Mouse (Mus musculus): Measurements from ENCODE around the gene 4931422A03Rik. TPM values are rescaled to one million over a fixed set of nuclear protein-coding genes. Genes with fewer than 3 reads are reported as not detected.

The 4931422A03Rik gene
- polyA plus RNA-seq, 1 experiment from 2014 or later, result 1.9 TPM

DNA sequence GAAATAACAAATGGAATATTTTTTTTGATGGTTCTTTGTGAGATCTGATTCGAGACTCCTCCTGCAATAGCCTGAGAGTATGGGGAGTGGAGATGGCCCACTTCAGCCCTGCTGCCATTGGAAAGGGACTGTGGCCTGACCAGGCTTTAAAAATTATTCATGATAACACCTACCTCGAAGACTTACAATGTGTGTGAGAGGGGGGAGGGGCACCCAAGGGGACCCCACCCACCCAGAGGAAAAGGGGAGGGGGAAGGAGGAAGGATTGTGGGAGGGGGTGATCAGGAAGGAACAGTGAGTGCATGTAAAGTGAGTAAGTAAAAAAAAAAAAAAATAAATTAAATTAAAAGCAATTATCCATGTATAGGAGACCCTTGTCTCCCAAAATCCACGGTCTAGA, 69.5 kb downstream of the 4931422A03Rik start:
- Histone ChIP-seq H3K4me1 (peaks cover 17% of the 10 kb centered on the region), H3K27me3 (ENCODE audit: insufficient read depth, poor library complexity, severe bottlenecking) (peaks cover 17% of the 10 kb centered on the region), H3K36me3 (no peaks in the 10 kb centered on the region), H3K4me3 (no peak overlapping the region), H3K27ac (no peak overlapping the region), H3K9me3 (no peaks in the 10 kb centered on the region)
- WGBS, result 64% methylated on average over 3 of the region's 3 CpGs
- DNase-seq (ENCODE audit: low spot score), result no peak

DNA sequence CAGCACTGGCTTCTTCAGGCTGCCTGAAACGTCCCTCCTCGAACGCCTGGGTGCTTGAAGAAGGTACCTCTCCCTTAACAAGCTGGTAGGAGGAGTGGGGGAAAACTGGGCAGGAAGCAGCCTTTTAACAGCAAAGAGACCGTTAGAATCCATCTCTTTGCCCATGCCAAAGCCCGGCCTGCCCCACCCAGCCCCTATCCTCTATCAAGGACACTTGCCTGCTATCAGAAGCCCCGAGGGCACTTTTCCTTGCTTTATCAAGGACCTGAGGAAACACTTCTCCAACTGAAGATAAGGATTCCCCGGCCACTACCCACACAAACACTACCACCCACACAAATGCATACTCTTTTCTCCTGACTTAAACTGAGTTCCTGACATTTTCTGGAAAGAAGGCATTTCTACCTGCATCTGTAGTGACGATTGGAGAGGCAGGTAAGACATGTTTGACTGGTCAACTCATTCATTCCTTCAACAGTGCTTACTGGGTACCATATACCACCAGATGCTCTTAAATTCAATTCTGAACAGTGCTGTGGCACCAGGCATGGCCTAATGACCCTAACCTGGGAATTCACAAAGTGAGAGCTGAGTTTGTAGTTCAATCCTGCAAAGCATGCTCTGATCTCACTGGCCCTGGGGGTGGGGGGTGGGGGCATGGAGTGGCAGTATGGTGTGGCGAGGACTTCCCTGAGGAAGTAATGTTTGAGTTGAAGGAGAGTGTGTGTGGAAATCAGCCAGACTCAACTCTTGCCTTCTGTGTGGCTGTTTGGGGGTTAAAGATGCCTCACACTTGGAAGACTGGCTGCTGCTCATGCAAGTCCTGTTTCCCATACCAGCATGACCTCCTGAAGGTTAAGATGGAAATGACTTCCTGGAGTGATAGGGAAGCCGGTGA, 70.3 kb downstream of the 4931422A03Rik start, which contains the start of gene Lmo2:
Gene Lmo2 (plus strand): TSS at position 338 of the 898 bp plus-strand sequence.
- DNase-seq (ENCODE audit: low spot score), result no peak
- Histone ChIP-seq H3K4me1 (peaks cover 17% of the 10 kb centered on the region), H3K9me3 (no peaks in the 10 kb centered on the region), H3K27ac (no peak within 1 kb of the TSS), H3K36me3 (no peaks in the 10 kb centered on the region), H3K27me3 (ENCODE audit: insufficient read depth, poor library complexity, severe bottlenecking) (peaks cover 21% of the 10 kb centered on the region), H3K4me3 (no peak within 1 kb of the TSS)
- WGBS, result 27% methylated on average over 10 of the region's 10 CpGs

DNA sequence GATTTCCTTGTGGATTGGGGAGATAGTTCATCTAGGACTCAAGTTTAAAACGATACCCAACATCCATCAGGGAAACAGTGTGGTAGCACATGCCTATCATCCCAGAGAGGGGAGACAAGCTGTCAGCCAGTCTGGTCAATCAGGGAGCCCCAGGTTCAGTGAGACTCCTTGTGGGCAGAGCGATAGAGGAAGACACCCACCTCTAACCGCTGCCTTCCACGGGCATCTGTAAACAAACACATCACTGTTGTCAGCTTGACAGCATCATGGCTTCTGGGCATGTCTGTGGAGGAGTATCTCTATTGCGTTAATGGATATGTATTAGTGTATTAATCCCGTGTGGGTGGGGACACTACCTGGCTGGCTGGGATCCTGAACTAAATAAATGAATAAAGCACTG, 71.3 kb downstream of the 4931422A03Rik start:
- no peak overlapping the region for H3K27ac ChIP-seq
- 73% methylated on average over 6 of the region's 6 CpGs for WGBS
- H3K27me3 ChIP-seq (ENCODE audit: insufficient read depth, poor library complexity, severe bottlenecking), result peaks cover 26% of the 10 kb centered on the region
- peak; percentile 79 for DNase-seq (ENCODE audit: low spot score)
- no peaks in the 10 kb centered on the region for H3K36me3 ChIP-seq
- H3K9me3 ChIP-seq, result no peaks in the 10 kb centered on the region
- no peak overlapping the region for H3K4me3 ChIP-seq
- peaks cover 17% of the 10 kb centered on the region for H3K4me1 ChIP-seq

DNA sequence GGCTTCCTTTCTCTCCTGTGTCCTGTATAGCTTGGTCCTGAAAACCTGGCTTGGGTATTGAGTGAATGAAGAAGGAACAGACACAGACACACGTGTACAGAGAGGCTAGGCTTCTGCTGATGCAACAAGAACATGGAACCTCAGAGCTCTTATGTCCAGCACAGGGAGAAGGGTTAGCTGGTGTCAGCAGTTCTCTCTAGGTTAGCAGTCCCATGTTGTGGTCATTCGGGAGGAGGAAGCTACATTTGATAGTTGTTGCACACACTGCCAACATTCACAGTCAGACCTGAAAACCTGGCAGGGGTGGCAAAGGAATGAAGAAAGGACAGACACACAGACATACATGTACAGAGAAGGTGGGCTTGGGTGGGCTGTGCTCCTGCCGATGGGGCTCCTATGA, 72.4 kb downstream of the 4931422A03Rik start:
- peaks cover 26% of the 10 kb centered on the region for H3K27me3 ChIP-seq (ENCODE audit: insufficient read depth, poor library complexity, severe bottlenecking)
- H3K36me3 ChIP-seq, result no peaks in the 10 kb centered on the region
- H3K4me1 ChIP-seq, result peaks cover 17% of the 10 kb centered on the region
- DNase-seq (ENCODE audit: low spot score), result no peak
- no peak overlapping the region for H3K4me3 ChIP-seq
- 65% methylated on average over 3 of the region's 3 CpGs for WGBS
- no peaks in the 10 kb centered on the region for H3K9me3 ChIP-seq
- H3K27ac ChIP-seq, result no peak overlapping the region

DNA sequence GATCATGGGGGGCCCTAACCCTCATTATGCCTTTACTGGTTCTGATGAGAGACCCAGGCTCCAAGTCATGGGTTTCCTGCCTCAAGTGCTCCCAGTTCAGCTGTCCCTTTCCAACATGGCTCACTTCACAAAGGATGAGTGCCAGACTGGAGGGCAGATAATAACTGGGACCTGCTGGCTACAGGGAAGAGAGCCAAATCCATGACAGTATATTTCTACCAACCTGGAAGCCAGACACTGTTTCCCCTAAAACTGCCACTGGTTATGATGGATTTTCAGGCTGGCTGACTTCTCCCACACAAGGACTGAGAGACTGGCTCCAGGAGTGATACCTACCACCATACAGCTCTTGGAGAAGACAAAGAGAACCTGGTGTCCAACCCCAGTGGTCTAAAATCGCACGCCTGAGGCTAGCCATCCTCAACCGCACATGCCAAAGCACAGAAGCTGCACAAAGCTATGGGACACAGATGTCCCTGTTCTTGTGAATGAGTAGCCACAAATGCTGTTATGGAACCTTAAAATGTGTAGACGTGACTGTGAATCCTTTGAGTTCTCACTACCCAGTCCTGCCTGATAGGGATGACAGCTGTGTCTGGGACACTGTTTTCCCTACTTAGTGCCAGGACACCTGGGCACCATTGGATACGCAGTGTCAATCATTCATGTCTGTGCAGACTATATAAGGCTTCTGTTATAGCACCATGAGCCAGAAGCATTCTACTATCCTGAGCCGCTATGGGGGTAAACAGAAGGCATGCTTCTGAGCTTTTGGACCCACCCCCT, 74.9 kb downstream of the 4931422A03Rik start:
- H3K27ac ChIP-seq, result no peak overlapping the region
- H3K27me3 ChIP-seq (ENCODE audit: insufficient read depth, poor library complexity, severe bottlenecking), result peaks cover 33% of the 10 kb centered on the region
- H3K4me1 ChIP-seq, result peaks cover 17% of the 10 kb centered on the region
- no peaks in the 10 kb centered on the region for H3K9me3 ChIP-seq
- no peaks in the 10 kb centered on the region for H3K36me3 ChIP-seq
- DNase-seq (ENCODE audit: low spot score), result no peak
- H3K4me3 ChIP-seq, result no peak overlapping the region
- WGBS, result 91% methylated on average over 6 of the region's 6 CpGs

DNA sequence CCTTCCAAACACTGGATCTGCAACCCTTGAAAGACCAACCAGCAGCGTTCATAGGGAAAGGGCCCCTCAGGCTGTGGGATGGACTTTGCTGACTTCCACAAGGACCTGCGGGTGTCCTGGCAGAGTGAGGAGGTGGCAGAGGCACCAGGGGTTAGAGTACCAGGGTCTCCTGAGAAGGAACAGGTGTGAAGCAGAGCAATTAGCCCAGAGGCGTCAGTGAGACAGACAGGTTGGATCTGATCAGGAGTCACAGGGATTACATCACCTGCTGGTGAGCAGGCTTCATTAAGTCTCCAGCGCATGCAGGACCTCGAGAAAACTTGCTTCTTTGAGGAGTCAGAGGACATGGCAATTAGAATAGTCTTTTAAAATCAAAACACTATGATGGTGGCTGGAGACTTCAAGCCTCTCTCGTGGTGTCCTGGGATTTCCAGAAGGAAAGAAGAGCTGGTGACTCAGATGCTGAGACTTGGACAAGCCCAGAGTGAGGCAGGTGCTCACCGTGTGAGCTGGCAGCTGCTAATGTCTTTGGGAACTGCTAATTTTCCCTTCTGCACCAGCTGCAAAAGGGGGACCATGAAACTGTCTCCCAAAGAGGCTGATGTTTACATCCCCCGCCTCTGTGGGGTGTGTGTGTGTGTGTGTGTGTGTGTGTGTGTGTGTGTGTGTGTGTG, 80.0 kb downstream of the 4931422A03Rik start:
- 63% methylated on average over 8 of the region's 8 CpGs for WGBS

DNA sequence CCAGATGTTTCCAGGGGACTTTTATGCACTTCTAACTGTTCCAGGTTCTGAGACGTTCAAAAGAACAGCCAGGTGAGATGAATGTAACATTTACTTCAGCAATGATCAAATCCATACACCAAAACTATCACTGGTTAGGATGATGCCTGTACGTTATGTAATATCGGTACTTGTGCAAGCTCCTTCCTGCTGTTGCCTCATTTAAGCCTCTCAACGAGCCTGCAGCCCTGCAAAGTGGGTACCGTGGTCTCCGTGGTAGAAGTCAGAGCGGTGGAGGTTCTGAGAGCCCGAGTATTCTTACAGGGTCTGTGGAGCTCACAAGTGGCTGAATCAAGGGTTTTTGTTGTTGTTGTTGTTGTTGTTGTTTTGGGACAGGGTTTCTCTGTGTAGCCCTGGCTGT, 81.3 kb downstream of the 4931422A03Rik start:
- DNase-seq (ENCODE audit: low spot score), result no peak
- no peaks in the 10 kb centered on the region for H3K9me3 ChIP-seq
- H3K36me3 ChIP-seq, result no peaks in the 10 kb centered on the region
- H3K4me1 ChIP-seq, result peaks cover 18% of the 10 kb centered on the region
- no peak overlapping the region for H3K27ac ChIP-seq
- H3K27me3 ChIP-seq (ENCODE audit: insufficient read depth, poor library complexity, severe bottlenecking), result peaks cover 31% of the 10 kb centered on the region
- H3K4me3 ChIP-seq, result no peak overlapping the region
- WGBS, result 75% methylated on average over 8 of the region's 8 CpGs

More for the DNA sequence above, 80.0 kb downstream of the 4931422A03Rik start:
- H3K4me1 ChIP-seq, result peaks cover 18% of the 10 kb centered on the region
- H3K36me3 ChIP-seq, result no peaks in the 10 kb centered on the region
- DNase-seq (ENCODE audit: low spot score), result no peak
- H3K9me3 ChIP-seq, result no peaks in the 10 kb centered on the region
- H3K27me3 ChIP-seq (ENCODE audit: insufficient read depth, poor library complexity, severe bottlenecking), result peaks cover 39% of the 10 kb centered on the region
- no peak overlapping the region for H3K4me3 ChIP-seq
- no peak overlapping the region for H3K27ac ChIP-seq

DNA sequence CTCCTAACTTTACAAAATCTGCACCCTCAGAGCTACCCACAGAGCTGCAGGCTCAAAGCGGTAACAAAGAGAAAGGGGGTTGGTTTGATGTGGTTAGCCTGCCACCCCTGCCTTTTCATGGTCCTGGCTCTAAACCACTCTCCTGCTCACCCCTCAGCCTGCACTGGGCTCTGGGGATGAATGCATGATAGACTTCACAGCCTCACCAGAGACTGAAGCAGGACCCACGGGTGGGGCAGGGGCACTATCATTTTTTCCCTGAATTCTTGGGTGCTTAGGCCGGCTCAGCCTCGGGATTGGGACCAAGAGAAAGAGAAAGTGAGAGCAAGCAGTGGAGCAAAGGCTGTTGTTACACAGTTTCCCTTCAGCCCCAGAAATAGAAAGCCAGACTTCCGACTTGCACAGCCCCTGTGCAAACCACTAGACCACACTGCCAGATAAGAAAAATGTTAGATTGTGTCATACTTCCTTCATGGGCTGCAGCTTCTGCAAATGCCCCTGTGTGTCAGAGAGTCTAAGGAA, 82.5 kb downstream of the 4931422A03Rik start:
- 61% methylated on average over 5 of the region's 5 CpGs for WGBS

DNA sequence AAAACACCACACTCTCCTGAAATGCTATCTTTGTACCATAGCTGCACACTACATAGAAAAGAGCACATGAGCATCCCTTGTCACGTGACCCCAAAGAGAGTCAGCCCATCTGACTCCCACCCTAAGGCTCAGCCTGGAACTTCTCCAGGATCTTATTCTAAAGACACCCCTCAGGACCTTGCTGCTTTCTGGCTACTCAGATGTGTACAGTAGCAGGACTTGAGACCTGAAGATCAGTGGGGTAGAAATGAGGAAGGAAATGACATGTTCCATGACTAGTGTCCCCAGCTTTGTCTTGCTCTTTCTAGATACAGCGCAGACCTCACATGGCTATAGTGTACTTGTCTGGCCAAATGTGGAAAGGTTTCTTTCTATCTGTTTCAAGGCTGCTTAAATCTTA, 83.3 kb downstream of the 4931422A03Rik start:
- Histone ChIP-seq H3K4me3 (no peak overlapping the region), H3K4me1 (peaks cover 18% of the 10 kb centered on the region), H3K9me3 (no peaks in the 10 kb centered on the region), H3K27me3 (ENCODE audit: insufficient read depth, poor library complexity, severe bottlenecking) (peaks cover 38% of the 10 kb centered on the region), H3K27ac (no peak overlapping the region), H3K36me3 (no peaks in the 10 kb centered on the region)
- DNase-seq (ENCODE audit: low spot score), result no peak
- WGBS, result 83% methylated on average over 2 of the region's 2 CpGs

More for the DNA sequence above, 82.5 kb downstream of the 4931422A03Rik start:
- no peak overlapping the region for H3K4me3 ChIP-seq
- H3K36me3 ChIP-seq, result no peaks in the 10 kb centered on the region
- H3K4me1 ChIP-seq, result peaks cover 18% of the 10 kb centered on the region
- H3K27ac ChIP-seq, result 0 out of 2 replicates have a peak overlapping the region, but pooled peaks have one; percentile 5
- peaks cover 36% of the 10 kb centered on the region for H3K27me3 ChIP-seq (ENCODE audit: insufficient read depth, poor library complexity, severe bottlenecking)
- no peak for DNase-seq (ENCODE audit: low spot score)
- H3K9me3 ChIP-seq, result no peaks in the 10 kb centered on the region

DNA sequence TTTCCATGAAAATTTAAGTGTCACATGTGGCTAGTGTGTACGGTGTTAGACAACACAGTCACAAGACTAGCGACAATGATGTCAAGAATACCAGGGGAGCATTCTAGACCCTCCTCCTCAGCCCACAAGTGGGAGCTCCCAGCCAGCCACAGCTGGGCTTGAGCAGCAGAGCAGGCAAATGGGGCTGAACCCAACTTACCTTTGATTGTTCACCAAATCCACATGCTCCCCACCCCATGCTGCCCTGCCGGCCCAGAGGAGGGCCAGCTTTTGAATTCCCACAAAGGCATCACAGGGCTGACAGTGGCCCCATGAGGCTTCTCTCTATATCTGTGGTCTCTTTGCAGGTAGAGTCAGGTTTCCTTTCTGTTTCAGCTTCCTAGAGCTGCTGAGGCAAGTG, 87.1 kb downstream of the 4931422A03Rik start:
- Histone ChIP-seq H3K27me3 (ENCODE audit: insufficient read depth, poor library complexity, severe bottlenecking) (peaks cover 17% of the 10 kb centered on the region), H3K27ac (no peak overlapping the region), H3K4me1 (peaks cover 15% of the 10 kb centered on the region), H3K9me3 (no peaks in the 10 kb centered on the region), H3K36me3 (no peaks in the 10 kb centered on the region), H3K4me3 (no peak overlapping the region)
- DNase-seq (ENCODE audit: low spot score), result no peak
- 70% methylated on average over 3 of the region's 3 CpGs for WGBS

DNA sequence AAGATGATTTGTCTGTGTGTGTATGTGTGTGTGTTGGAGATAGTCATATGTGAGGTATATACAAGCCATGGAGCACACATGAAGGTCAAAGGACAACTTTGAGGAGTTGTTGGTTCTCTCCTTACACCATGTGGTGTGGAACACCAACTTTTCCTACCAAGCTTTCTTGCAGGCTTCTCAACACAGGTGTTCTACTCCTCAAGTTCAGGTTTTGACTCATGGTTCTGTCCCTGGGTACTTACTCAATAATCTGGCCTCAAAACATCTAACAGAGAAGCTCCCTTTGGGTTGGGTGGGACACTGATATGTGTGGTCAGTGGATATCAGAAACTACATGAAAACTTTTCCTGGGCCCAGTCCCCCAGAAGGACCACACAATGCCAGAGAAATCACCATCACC, 89.2 kb downstream of the 4931422A03Rik start:
- no peak overlapping the region for H3K27ac ChIP-seq
- no peak for DNase-seq (ENCODE audit: low spot score)
- H3K36me3 ChIP-seq, result no peaks in the 10 kb centered on the region

DNA sequence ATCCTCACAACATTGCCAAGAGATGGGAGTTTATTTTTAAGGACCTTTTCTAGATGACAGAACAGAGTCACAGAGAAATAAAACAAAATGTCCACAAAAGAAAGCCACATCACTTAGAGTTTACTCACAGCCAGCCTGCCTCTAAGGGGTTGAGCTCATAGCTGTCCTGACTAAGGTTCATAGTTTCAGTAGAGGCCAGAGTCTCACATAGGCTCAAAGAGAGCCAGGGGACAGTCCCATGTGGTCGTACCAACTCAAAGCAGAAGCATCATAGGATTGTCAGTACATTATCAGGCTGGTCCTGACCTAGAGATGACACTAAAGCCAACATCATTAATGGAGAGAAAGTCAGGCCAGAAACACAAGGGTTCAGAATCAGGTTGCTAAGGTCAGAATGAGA, 89.6 kb downstream of the 4931422A03Rik start:
- Histone ChIP-seq H3K27me3 (ENCODE audit: insufficient read depth, poor library complexity, severe bottlenecking) (peaks cover 13% of the 10 kb centered on the region), H3K4me1 (peaks cover 15% of the 10 kb centered on the region; the same call in 1 of the 2 replicates), H3K36me3 (no peaks in the 10 kb centered on the region), H3K4me3 (no peak overlapping the region), H3K27ac (no peak overlapping the region), H3K9me3 (no peaks in the 10 kb centered on the region)
- 79% methylated on average over 1 of the region's 1 CpGs for WGBS
- no peak for DNase-seq (ENCODE audit: low spot score)

More for the DNA sequence above, 89.2 kb downstream of the 4931422A03Rik start:
- Histone ChIP-seq H3K27me3 (ENCODE audit: insufficient read depth, poor library complexity, severe bottlenecking) (peaks cover 13% of the 10 kb centered on the region), H3K9me3 (no peaks in the 10 kb centered on the region), H3K4me3 (no peak overlapping the region), H3K4me1 (peaks cover 15% of the 10 kb centered on the region; the same call in 1 of the 2 replicates)

All from heart, embryonic 10.5 days (tissue).